Mouse (Mus musculus) embryonic facial prominence, embryonic 13.5 days (tissue): ENCODE data around the gene Med21. TPM values are rescaled to one million over a fixed set of nuclear protein-coding genes. Genes with fewer than 3 reads are reported as not detected.
A peak's percentile ranks its signal among the peaks of the same experiment; 100 is the strongest.

ENCODE experiments used
- ATAC-seq: fragments of 200-750 bp; cut with Nextera tagmentation; 2 replicates; pipeline ENCODE4 v1.8.0; 2017; ENCODE audit warnings: low read depth; ENCODE audit not compliant: insufficient number of reproducible peaks, insufficient read depth, low FRiP score, low TSS enrichment
- H3K27ac ChIP-seq: fragments of 300-500 bp; sonication (generic); 2 replicates; pipeline ENCODE4 v1.5.1; 2015; ENCODE audit warnings: moderate library complexity, mild to moderate bottlenecking, inconsistent platforms
- H3K27me3 ChIP-seq: fragments of 300-500 bp; sonication (generic); 2 replicates; pipeline ENCODE4 v1.6.1; 2015; ENCODE audit warnings: mild to moderate bottlenecking, inconsistent platforms
- H3K36me3 ChIP-seq: fragments of 300-500 bp; sonication (generic); 2 replicates; pipeline ENCODE4 v1.6.1; 2015; ENCODE audit warnings: mild to moderate bottlenecking, inconsistent platforms
- H3K4me1 ChIP-seq: fragments of 300-500 bp; sonication (generic); 2 replicates; pipeline ENCODE4 v1.6.1; 2015; ENCODE audit warnings: inconsistent platforms
- H3K4me2 ChIP-seq: fragments of 300-500 bp; sonication (generic); 2 replicates; pipeline ENCODE4 v1.6.1; 2015; ENCODE audit warnings: moderate library complexity, mild to moderate bottlenecking, inconsistent platforms
- H3K4me3 ChIP-seq: fragments of 300-500 bp; sonication (generic); 2 replicates; pipeline ENCODE4 v1.5.1; 2015; ENCODE audit warnings: mild to moderate bottlenecking, inconsistent platforms
- H3K9ac ChIP-seq: fragments of 300-500 bp; sonication (generic); 2 replicates; pipeline ENCODE4 v1.6.1; 2015; ENCODE audit warnings: mild to moderate bottlenecking, inconsistent platforms
- H3K9me3 ChIP-seq: fragments of 300-500 bp; sonication (generic); 2 replicates; pipeline ENCODE4 v1.6.1; 2016; ENCODE audit warnings: inconsistent platforms
- WGBS: fragments of 180-500 bp; shearing (Covaris S2); methylation state at CpG from one replicate; pipeline ENCODE4 v1.1.7; 2015; ENCODE audit warnings: mixed read lengths; 5-methylcytosine and 5-hydroxymethylcytosine counted together
- polyA plus RNA-seq: library from polyadenylated mRNA; unstranded; fragments of >200 nt; fragmentation: Nextera tagmentation; extraction: Ambion mirVana; gene quantifications from 2 replicates; pipeline ENCODE4 v1.2.1, GENCODE M21; 2015

Gene Med21
- polyA plus RNA-seq, 1 experiment from 2014 or later = 139 TPM

GRCm38 (mm10) chr6:146640991-146641390 is 1.4 kb upstream of the Med21 start:
- no peak for ATAC-seq

GRCm38 (mm10) chr6:146641621-146642210 is 631 bp upstream of the Med21 start:
- Histone ChIP-seq H3K4me3 (peak overlapping the region; percentile 81), H3K9me3 (no peaks in the 10 kb centered on the region), H3K27ac (no peak overlapping the region), H3K4me1 (peaks cover 8% of the 10 kb centered on the region), H3K36me3 (no peaks in the 10 kb centered on the region), H3K27me3 (no peaks in the 10 kb centered on the region), H3K9ac (peak overlapping the region; percentile 89), H3K4me2 (peak overlapping the region; percentile 84)
- WGBS = 71% methylated on average over 11 of the region's 11 CpGs
- no peak for ATAC-seq

More at GRCm38 (mm10) chr6:146640991-146641390, 1.4 kb upstream of the Med21 start:
- H3K9me3 ChIP-seq = no peaks in the 10 kb centered on the region
- H3K27me3 ChIP-seq = no peaks in the 10 kb centered on the region
- H3K36me3 ChIP-seq = no peaks in the 10 kb centered on the region
- no peak overlapping the region for H3K27ac ChIP-seq
- no peak overlapping the region for H3K4me2 ChIP-seq
- no peak overlapping the region for H3K4me3 ChIP-seq
- 88% methylated on average over 6 of the region's 6 CpGs for WGBS
- H3K4me1 ChIP-seq = peaks cover 8% of the 10 kb centered on the region
- H3K9ac ChIP-seq = no peak overlapping the region

GRCm38 (mm10) chr6:146643184-146643570 is 830 bp downstream of the Med21 start:
- WGBS = 48% methylated on average over 11 of the region's 11 CpGs
- peak overlapping the region; percentile 93; the same call in 1 of the 2 replicates for H3K27ac ChIP-seq
- H3K9ac ChIP-seq = peak overlapping the region; percentile 89

GRCm38 (mm10) chr6:146650013-146650412 is 7.7 kb downstream of the Med21 start:
- H3K9me3 ChIP-seq = no peaks in the 10 kb centered on the region
- 96% methylated on average over 2 of the region's 2 CpGs for WGBS
- no peak overlapping the region for H3K4me3 ChIP-seq
- H3K9ac ChIP-seq = no peak overlapping the region
- no peak for ATAC-seq
- no peaks in the 10 kb centered on the region for H3K4me1 ChIP-seq
- H3K36me3 ChIP-seq = peaks cover 17% of the 10 kb centered on the region
- H3K27ac ChIP-seq = no peak overlapping the region
- no peak overlapping the region for H3K4me2 ChIP-seq
- no peaks in the 10 kb centered on the region for H3K27me3 ChIP-seq

More at GRCm38 (mm10) chr6:146643184-146643570, 830 bp downstream of the Med21 start:
- H3K9me3 ChIP-seq = no peaks in the 10 kb centered on the region
- H3K4me3 ChIP-seq = peak overlapping the region; percentile 81
- no peaks in the 10 kb centered on the region; the same call in 1 of the 2 replicates for H3K36me3 ChIP-seq
- no peaks in the 10 kb centered on the region for H3K27me3 ChIP-seq
- H3K4me2 ChIP-seq = peak overlapping the region; percentile 84
- no peak for ATAC-seq
- peaks cover 8% of the 10 kb centered on the region for H3K4me1 ChIP-seq

GRCm38 (mm10) chr6:146651431-146651830 is 9.1 kb downstream of the Med21 start:
- Histone ChIP-seq H3K4me1 (no peaks in the 10 kb centered on the region), H3K9me3 (no peaks in the 10 kb centered on the region), H3K27ac (no peak overlapping the region), H3K9ac (no peak overlapping the region), H3K4me2 (no peak overlapping the region), H3K36me3 (peaks cover 17% of the 10 kb centered on the region), H3K4me3 (no peak overlapping the region), H3K27me3 (no peaks in the 10 kb centered on the region)
- ATAC-seq = no peak

- no peaks in the 10 kb centered on the region for H3K4me1 ChIP-seq
- H3K4me2 ChIP-seq = no peak overlapping the region
- no peak for ATAC-seq
- no peak overlapping the region for H3K4me3 ChIP-seq
- WGBS = 60% methylated on average over 3 of the region's 3 CpGs
- H3K9ac ChIP-seq = no peak overlapping the region
- no peak overlapping the region for H3K27ac ChIP-seq
- no peaks in the 10 kb centered on the region for H3K9me3 ChIP-seq
- peaks cover 17% of the 10 kb centered on the region for H3K36me3 ChIP-seq
- no peaks in the 10 kb centered on the region for H3K27me3 ChIP-seq
These were observed 10.8 kb downstream of the Med21 start for GRCm38 (mm10) chr6:146653197-146653596.

GRCm38 (mm10) chr6:146660591-146660990 is 18.2 kb downstream of the Med21 start:
- Histone ChIP-seq H3K9ac (no peak overlapping the region), H3K4me1 (no peaks in the 10 kb centered on the region), H3K27me3 (no peaks in the 10 kb centered on the region), H3K27ac (no peak overlapping the region), H3K36me3 (no peaks in the 10 kb centered on the region), H3K4me2 (no peak overlapping the region), H3K4me3 (no peak overlapping the region), H3K9me3 (no peaks in the 10 kb centered on the region)
- no peak for ATAC-seq
- 59% methylated on average over 2 of the region's 2 CpGs for WGBS

GRCm38 (mm10) chr6:146661655-146662054 is 19.3 kb downstream of the Med21 start:
- H3K4me1 ChIP-seq = no peaks in the 10 kb centered on the region
- H3K9me3 ChIP-seq = no peaks in the 10 kb centered on the region
- 81% methylated on average over 5 of the region's 5 CpGs for WGBS
- no peak overlapping the region for H3K9ac ChIP-seq
- no peak overlapping the region for H3K27ac ChIP-seq
- H3K4me2 ChIP-seq = no peak overlapping the region
- H3K4me3 ChIP-seq = no peak overlapping the region
- H3K27me3 ChIP-seq = no peaks in the 10 kb centered on the region
- no peaks in the 10 kb centered on the region for H3K36me3 ChIP-seq
- no peak for ATAC-seq

- Histone ChIP-seq H3K36me3 (no peaks in the 10 kb centered on the region), H3K27me3 (no peaks in the 10 kb centered on the region), H3K27ac (no peak overlapping the region), H3K9me3 (no peaks in the 10 kb centered on the region), H3K9ac (no peak overlapping the region), H3K4me3 (no peak overlapping the region), H3K4me1 (no peaks in the 10 kb centered on the region), H3K4me2 (no peak overlapping the region)
- ATAC-seq = no peak
- 23% methylated on average over 5 of the region's 5 CpGs for WGBS
These were observed 20.3 kb downstream of the Med21 start for GRCm38 (mm10) chr6:146662679-146663078.

- no peaks in the 10 kb centered on the region for H3K9me3 ChIP-seq
- H3K4me2 ChIP-seq = no peak overlapping the region
- no peak for ATAC-seq
- H3K9ac ChIP-seq = no peak overlapping the region
- WGBS = 68% methylated on average over 5 of the region's 5 CpGs
- H3K36me3 ChIP-seq = no peaks in the 10 kb centered on the region
- H3K4me3 ChIP-seq = no peak overlapping the region
- no peaks in the 10 kb centered on the region for H3K4me1 ChIP-seq
- H3K27ac ChIP-seq = no peak overlapping the region
- H3K27me3 ChIP-seq = no peaks in the 10 kb centered on the region
These were observed 21.8 kb downstream of the Med21 start for GRCm38 (mm10) chr6:146664116-146664515.

- no peaks in the 10 kb centered on the region for H3K36me3 ChIP-seq
- no peaks in the 10 kb centered on the region for H3K9me3 ChIP-seq
- H3K4me2 ChIP-seq = no peak overlapping the region
- no peak for ATAC-seq
- H3K9ac ChIP-seq = no peak overlapping the region
- H3K27ac ChIP-seq = no peak overlapping the region
- no peak overlapping the region for H3K4me3 ChIP-seq
- no peaks in the 10 kb centered on the region for H3K27me3 ChIP-seq
- WGBS = 91% methylated on average over 5 of the region's 5 CpGs
- H3K4me1 ChIP-seq = no peaks in the 10 kb centered on the region
These were observed 22.6 kb downstream of the Med21 start for GRCm38 (mm10) chr6:146664917-146665316.

GRCm38 (mm10) chr6:146665408-146665807 is 23.1 kb downstream of the Med21 start:
- Histone ChIP-seq H3K4me1 (no peaks in the 10 kb centered on the region), H3K27ac (no peak overlapping the region), H3K4me3 (no peak overlapping the region), H3K4me2 (no peak overlapping the region), H3K36me3 (no peaks in the 10 kb centered on the region), H3K27me3 (no peaks in the 10 kb centered on the region), H3K9ac (no peak overlapping the region), H3K9me3 (0 out of 2 replicates have a peak, but pooled peaks cover 2% of the 10 kb centered on the region)
- WGBS = 86% methylated on average over 2 of the region's 2 CpGs
- ATAC-seq = no peak
